Mouse (Mus musculus): Measurements from ENCODE around the gene Selenoo. TPM values are rescaled to one million over a fixed set of nuclear protein-coding genes. Genes with fewer than 3 reads are reported as not detected.

Gene Selenoo
- polyA plus RNA-seq, 1 experiment from 2014 or later: 24.8 TPM

DNA sequence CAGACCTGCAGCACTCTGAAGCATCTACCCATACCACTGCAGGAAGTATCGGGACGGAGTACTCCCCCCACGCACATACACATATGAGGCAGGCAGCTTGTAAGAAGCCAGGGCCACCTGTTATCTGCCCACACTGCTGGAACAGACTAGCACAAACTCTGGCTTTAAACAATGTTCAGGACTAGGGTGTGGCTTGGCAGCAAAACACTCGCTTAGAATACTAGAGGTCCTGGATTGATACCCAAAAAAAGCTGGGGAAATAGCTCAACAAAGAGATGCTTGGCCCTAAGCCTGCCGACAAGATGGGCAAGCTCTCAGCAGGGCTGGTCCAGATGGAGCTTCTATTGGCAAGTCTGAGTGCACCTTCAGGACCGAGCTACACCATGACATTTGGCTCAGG lies 25.3 kb upstream of the Selenoo start:
- no peaks in the 10 kb centered on the region for H3K9me3 ChIP-seq (replicated peaks)
- H3K4me3 ChIP-seq: no peak overlapping the region
- H3K27ac ChIP-seq: no peak overlapping the region
- no peak overlapping the region for H3K4me2 ChIP-seq (replicated peaks)
- WGBS: 76% methylated on average over 6 of the region's 6 CpGs
- peaks cover 62% of the 10 kb centered on the region for H3K27me3 ChIP-seq
- peaks cover 9% of the 10 kb centered on the region; the same call in 1 of the 2 replicates for H3K4me1 ChIP-seq
- no peak for ATAC-seq (ENCODE audit: low FRiP score)
- H3K36me3 ChIP-seq: no peaks in the 10 kb centered on the region
- no peak overlapping the region for H3K9ac ChIP-seq

DNA sequence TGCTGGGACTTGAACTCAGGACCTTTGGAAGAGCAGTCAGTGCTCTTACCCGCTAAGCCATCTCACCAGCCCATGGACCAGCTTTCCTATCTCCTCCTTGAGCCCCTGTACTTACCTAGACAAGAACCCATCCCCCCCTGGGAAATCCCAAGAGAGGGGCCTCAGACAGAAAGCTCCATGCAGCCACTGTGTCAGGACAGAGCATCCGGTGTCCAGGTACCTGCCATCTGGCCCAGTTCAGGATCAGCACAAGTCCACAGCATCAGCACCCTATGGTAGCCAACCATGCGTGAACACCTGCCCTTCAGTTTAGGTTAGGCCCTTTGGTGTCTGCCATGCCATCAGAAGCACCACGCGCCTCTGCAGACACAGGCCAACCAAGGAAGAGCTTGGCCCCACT lies 24.0 kb upstream of the Selenoo start:
- no peak overlapping the region for H3K4me2 ChIP-seq (replicated peaks)
- peaks cover 68% of the 10 kb centered on the region for H3K27me3 ChIP-seq
- H3K27ac ChIP-seq: no peak overlapping the region
- no peaks in the 10 kb centered on the region for H3K9me3 ChIP-seq (replicated peaks)
- WGBS: 91% methylated on average over 5 of the region's 5 CpGs
- peaks cover 6% of the 10 kb centered on the region; the same call in 1 of the 2 replicates for H3K4me1 ChIP-seq
- ATAC-seq (ENCODE audit: low FRiP score): no peak
- H3K9ac ChIP-seq: no peak overlapping the region
- H3K36me3 ChIP-seq: no peaks in the 10 kb centered on the region
- no peak overlapping the region for H3K4me3 ChIP-seq

DNA sequence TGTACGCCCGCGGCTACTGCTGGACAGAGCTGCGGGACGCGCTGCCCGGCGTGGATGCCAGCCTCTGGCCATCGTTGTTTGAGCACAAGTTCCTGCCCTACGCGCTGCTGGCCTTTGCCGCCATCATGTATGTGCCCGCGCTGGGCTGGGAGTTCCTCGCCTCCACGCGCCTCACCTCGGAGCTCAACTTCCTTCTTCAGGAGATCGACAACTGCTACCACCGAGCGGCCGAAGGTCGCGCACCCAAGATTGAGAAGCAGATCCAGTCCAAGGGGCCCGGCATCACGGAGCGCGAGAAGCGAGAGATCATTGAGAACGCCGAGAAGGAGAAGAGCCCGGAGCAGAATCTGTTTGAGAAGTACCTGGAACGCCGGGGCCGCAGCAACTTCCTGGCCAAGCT lies 21.3 kb upstream of the Selenoo start:
- peaks cover 63% of the 10 kb centered on the region for H3K27me3 ChIP-seq
- no peak overlapping the region for H3K27ac ChIP-seq
- no peak overlapping the region for H3K9ac ChIP-seq
- peaks cover 3% of the 10 kb centered on the region; the same call in 1 of the 2 replicates for H3K4me1 ChIP-seq
- 33% methylated on average over 35 of the region's 35 CpGs for WGBS
- H3K9me3 ChIP-seq (replicated peaks): no peaks in the 10 kb centered on the region
- ATAC-seq (ENCODE audit: low FRiP score): no peak
- H3K36me3 ChIP-seq: no peaks in the 10 kb centered on the region
- H3K4me2 ChIP-seq (replicated peaks): peak overlapping the region; percentile 30
- H3K4me3 ChIP-seq: no peak overlapping the region

DNA sequence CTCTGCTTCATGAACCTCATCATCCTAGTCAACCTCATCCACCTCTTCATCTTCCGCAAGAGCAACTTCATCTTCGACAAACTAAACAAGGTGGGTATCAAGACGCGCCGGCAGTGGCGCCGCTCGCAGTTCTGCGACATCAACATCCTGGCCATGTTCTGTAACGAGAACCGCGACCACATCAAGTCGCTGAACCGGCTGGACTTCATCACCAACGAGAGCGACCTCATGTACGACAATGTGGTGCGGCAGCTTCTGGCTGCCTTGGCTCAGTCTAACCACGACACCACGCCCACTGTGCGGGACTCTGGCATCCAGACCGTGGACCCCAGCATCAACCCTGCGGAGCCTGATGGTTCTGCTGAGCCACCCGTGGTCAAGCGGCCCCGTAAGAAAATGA lies 20.7 kb upstream of the Selenoo start:
- peaks cover 3% of the 10 kb centered on the region; the same call in 1 of the 2 replicates for H3K4me1 ChIP-seq
- H3K27ac ChIP-seq: no peak overlapping the region
- no peaks in the 10 kb centered on the region for H3K36me3 ChIP-seq
- H3K4me3 ChIP-seq: no peak overlapping the region
- no peaks in the 10 kb centered on the region for H3K9me3 ChIP-seq (replicated peaks)
- WGBS: 35% methylated on average over 26 of the region's 26 CpGs
- H3K4me2 ChIP-seq (replicated peaks): no peak overlapping the region
- no peak overlapping the region for H3K9ac ChIP-seq
- ATAC-seq (ENCODE audit: low FRiP score): no peak
- H3K27me3 ChIP-seq: peaks cover 63% of the 10 kb centered on the region

DNA sequence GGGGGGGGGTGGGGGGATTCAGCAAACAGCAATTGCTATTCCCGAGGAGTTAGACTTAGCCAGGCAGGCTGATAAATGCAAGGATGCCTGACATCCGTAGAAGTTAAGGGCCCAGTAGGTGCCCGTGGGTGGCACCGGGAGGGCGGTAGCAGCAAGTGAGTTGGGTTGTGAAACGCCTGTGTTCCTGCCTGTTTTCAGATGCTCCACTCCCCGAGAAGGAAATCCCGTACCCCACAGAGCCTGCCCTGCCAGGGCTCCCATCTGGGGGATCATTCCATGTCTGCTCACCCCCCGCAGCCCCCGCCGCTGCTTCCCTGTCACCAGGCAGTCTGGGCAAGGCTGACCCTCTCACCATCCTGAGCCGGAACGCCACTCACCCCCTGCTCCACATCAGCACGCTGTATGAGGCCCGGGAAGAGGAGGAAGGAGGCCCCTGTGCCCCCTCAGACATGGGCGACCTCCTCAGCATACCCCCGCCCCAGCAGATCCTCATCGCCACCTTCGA lies 19.5 kb upstream of the Selenoo start:
- Histone ChIP-seq H3K4me2 (replicated peaks) (no peak overlapping the region), H3K27me3 (peaks cover 63% of the 10 kb centered on the region), H3K4me1 (peaks cover 3% of the 10 kb centered on the region; the same call in 1 of the 2 replicates), H3K9ac (no peak overlapping the region), H3K36me3 (no peaks in the 10 kb centered on the region), H3K4me3 (no peak overlapping the region), H3K27ac (no peak overlapping the region), H3K9me3 (replicated peaks) (no peaks in the 10 kb centered on the region)
- ATAC-seq (ENCODE audit: low FRiP score): no peak
- WGBS: 75% methylated on average over 19 of the region's 19 CpGs

DNA sequence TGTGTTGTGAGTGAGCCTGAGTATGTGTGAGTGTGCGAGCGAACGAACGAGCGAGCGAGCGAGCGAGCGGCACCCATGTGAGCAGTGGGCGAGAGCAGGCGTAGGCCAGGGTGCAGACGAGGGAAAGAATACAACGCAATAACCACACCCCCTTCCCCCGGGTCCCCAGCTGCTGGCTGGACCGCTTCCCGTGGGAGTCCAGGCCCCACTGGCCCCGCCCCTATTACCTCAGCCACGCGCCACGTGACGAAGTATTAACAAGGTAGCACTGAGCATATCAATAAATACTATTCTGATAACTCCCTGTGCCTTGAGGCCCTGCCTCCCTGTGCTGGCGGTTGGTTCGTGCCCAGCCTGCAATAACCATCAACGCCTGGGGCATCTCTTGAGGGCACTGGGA lies 18.3 kb upstream of the Selenoo start:
- H3K27me3 ChIP-seq: peaks cover 57% of the 10 kb centered on the region
- peaks cover 13% of the 10 kb centered on the region for H3K4me1 ChIP-seq
- H3K36me3 ChIP-seq: no peaks in the 10 kb centered on the region
- H3K9ac ChIP-seq: no peak overlapping the region
- no peak overlapping the region for H3K27ac ChIP-seq
- no peaks in the 10 kb centered on the region for H3K9me3 ChIP-seq (replicated peaks)
- no peak overlapping the region for H3K4me3 ChIP-seq
- 74% methylated on average over 24 of the region's 24 CpGs for WGBS
- H3K4me2 ChIP-seq (replicated peaks): no peak overlapping the region
- no peak for ATAC-seq (ENCODE audit: low FRiP score)

DNA sequence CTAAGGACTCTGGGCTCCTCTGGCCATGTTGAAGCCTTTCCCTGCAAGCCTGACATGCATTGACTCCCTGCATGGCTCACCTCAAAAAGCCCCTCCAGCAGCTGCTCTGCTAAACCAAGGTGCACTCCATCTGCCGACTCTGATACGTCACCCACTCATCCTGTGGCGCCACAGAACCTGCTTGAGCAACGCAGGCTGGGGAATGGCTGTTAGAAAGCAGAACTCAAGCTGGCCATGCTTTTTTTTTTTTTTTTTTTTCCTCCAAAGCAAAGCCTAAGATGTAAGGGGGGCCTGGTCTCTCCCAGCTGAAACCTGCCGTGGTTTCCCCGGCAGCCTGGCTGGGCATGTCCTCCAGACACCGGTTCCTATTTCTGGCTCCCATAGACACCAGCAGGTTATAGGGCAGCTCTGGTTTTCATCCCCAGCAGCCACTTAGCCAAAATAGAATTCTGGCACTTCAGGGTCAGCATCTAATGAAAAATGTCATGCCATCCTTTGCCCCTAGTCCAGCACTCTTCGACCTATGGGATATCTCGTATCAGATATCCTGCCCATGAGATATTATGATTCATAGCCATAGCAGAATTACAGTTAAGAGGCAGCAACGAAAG lies 14.8 kb upstream of the Selenoo start:
- Histone ChIP-seq H3K27ac (no peak overlapping the region), H3K4me2 (replicated peaks) (no peak overlapping the region), H3K36me3 (no peaks in the 10 kb centered on the region), H3K9ac (peak overlapping the region; percentile 94), H3K4me3 (no peak overlapping the region), H3K27me3 (peaks cover 22% of the 10 kb centered on the region), H3K4me1 (peaks cover 32% of the 10 kb centered on the region), H3K9me3 (replicated peaks) (no peaks in the 10 kb centered on the region)
- WGBS: 83% methylated on average over 10 of the region's 10 CpGs
- ATAC-seq (ENCODE audit: low FRiP score): no peak

DNA sequence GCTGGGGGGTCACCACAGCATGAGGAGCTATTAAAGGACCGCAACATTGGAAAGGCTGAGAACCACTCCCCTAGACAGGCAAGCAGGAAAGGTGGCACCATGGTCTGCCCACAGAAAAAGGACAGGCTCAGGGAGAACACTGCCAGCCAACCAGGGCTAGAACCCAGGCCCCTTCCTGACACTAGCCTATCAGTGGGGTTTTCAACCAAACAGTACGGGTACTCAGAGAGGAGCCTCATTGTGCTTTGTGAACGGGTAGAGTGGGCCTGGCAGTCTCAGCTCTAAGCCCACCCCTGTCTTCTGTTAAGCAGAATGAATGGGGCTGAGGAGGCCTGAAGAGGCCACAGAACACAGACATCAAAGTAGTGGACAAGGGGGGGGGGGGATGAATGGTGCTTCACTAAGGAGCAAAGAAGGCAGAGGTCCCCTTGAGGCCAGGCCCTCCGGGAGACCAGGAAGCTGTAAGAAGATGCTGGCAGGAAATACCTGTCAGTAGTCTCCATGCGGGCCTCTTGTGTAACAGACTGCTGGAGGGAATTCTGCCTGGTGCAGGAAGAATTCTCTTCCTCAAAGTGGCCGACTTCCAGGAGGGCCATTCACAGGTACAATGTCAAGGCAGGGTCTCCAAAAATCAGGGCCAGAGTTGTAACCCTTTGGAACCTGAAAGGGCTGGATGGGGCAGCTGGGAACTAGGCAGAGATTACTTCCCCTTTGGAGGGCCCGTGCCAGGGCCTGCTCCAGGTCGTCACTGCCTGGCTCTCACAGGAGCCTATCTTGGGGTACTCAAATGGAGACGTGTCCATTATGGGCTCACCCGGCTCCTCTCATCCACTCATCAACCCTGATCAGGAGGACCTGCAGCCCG lies 14.0 kb upstream of the Selenoo start, which contains the start of gene Trabd:
Trabd (plus strand) TSS at position 512 of the 865 bp plus-strand sequence.
- H3K36me3 ChIP-seq: peaks cover under 1% of the 10 kb centered on the region; the same call in 1 of the 2 replicates
- peak within 1 kb of the TSS; percentile 89 for H3K27ac ChIP-seq
- H3K4me2 ChIP-seq (replicated peaks): peak within 1 kb of the TSS; percentile 78
- H3K9ac ChIP-seq: peak within 1 kb of the TSS; percentile 94
- H3K27me3 ChIP-seq: peaks cover 14% of the 10 kb centered on the region
- WGBS: 19% methylated on average over 11 of the region's 11 CpGs
- H3K4me1 ChIP-seq: peaks cover 32% of the 10 kb centered on the region
- no peak; the same call in 1 of the 2 replicates for ATAC-seq (ENCODE audit: low FRiP score)
- no peaks in the 10 kb centered on the region for H3K9me3 ChIP-seq (replicated peaks)
- peak within 1 kb of the TSS; percentile 91 for H3K4me3 ChIP-seq

DNA sequence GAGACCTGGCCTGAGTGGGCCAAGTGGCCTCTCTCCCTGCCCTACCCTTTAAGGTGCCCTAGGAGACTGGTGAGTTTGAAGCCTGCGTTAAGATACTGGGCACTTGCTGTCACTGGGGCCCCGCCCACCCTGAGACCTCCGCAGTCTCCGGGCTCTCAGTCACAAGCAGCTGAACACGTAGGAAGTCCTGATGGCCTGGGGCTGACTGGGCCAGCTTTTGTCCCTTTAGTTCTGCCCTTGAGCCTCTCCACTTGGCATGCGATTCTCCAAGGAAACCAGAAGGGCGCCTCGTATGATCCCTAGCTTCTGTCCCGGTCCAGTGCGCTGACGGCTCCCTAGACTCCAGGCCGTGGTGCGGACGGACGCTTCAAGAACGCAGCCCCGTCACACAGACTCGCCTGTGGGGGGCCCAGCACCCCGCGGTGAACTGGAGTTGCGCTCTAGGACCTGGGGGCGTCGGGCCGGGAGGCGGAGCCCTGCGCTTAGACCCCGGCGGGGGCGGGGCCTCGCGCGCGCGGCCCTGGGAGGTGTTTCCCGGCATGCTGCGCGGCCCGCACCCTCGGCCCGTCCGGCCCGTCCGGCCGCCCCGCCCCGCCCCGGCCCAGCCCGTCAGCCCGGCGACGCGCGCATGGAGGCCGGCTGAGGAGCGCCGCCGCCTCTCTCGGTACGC lies 13.3 kb upstream of the Selenoo start:
- Histone ChIP-seq H3K4me2 (replicated peaks) (peak overlapping the region; percentile 78), H3K9ac (peak overlapping the region; percentile 94), H3K9me3 (replicated peaks) (no peaks in the 10 kb centered on the region), H3K36me3 (peaks cover 6% of the 10 kb centered on the region), H3K27ac (peak overlapping the region; percentile 89), H3K4me1 (peaks cover 32% of the 10 kb centered on the region), H3K4me3 (peak overlapping the region; percentile 91), H3K27me3 (peaks cover 7% of the 10 kb centered on the region)
- under 1% methylated on average over 52 of the region's 59 CpGs for WGBS
- peak; percentile 92 for ATAC-seq (ENCODE audit: low FRiP score)

DNA sequence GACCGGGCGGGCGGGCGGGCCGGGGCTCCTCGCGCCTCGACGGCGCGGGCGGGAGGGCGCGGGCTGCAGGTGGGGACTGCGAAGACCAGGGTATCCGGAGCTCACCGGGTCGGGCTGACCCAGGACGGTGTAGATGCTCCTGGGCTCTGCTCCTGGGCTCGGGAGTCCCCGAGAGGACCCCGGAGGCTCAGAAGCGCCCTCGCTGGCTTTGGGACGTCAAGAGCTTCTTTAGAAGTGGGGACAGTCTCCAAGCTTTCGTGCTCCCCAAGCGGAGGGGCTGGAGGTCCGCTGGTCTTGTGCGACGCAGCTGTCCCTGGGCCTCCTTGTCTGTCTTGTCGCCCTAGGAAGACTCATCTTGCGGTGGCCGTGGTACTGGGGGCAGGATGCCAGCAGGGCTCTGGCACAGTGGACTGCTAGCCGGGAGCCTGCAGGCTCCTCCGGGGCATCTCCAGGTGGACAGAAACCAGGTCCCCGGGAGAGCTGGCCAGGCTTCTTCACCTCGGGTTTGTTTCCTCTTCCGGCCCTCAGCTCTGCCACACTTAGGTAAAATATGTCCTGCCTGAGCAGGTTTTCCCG lies 12.6 kb upstream of the Selenoo start:
- H3K4me3 ChIP-seq: peak overlapping the region; percentile 91
- H3K9me3 ChIP-seq (replicated peaks): no peaks in the 10 kb centered on the region
- H3K4me2 ChIP-seq (replicated peaks): peak overlapping the region; percentile 78
- H3K36me3 ChIP-seq: peaks cover 12% of the 10 kb centered on the region
- H3K27me3 ChIP-seq: peaks cover 3% of the 10 kb centered on the region; the same call in 1 of the 2 replicates
- H3K4me1 ChIP-seq: peaks cover 32% of the 10 kb centered on the region
- ATAC-seq (ENCODE audit: low FRiP score): peak; percentile 68
- under 1% methylated on average over 35 of the region's 39 CpGs for WGBS
- peak overlapping the region; percentile 94 for H3K9ac ChIP-seq
- H3K27ac ChIP-seq: peak overlapping the region; percentile 89

DNA sequence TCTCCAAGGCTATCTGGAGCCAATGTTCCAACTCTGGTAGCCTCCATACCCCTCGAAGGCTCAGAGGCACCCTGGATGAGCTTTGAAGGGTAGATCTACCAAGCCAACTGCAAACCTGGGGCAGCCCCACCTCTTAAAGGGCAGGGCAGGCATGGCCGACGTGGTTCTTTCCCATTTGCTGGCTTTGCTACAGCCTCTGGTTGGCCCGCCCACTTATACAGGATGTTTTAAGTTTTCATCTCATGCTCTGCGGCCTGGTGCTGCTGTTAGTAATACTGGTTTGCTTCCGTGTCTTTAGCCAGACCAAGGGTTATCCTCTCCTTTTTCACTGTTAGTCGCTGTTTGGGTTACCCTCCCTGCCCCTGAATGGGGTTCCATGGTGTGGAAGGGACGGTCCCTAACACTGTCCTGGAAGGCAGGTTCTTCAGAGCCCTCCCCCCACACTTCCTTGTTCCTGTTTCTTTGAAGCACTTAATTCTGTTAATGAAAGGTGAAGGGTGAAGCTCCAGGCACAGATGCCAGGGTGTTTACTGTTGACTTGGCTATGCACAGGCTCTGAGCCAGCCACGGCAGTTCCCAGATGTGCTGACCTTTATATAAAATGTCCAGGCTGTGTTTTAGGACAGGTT lies 10.6 kb upstream of the Selenoo start:
- ATAC-seq (ENCODE audit: low FRiP score): no peak

More for the DNA sequence above, 10.6 kb upstream of the Selenoo start:
- WGBS: 80% methylated on average over 9 of the region's 9 CpGs
- peaks cover 32% of the 10 kb centered on the region for H3K4me1 ChIP-seq
- H3K4me2 ChIP-seq (replicated peaks): peak overlapping the region; percentile 78; the same call in 1 of the 2 replicates
- peak overlapping the region; percentile 19 for H3K9ac ChIP-seq
- no peak overlapping the region for H3K4me3 ChIP-seq
- H3K27me3 ChIP-seq: no peaks in the 10 kb centered on the region
- no peaks in the 10 kb centered on the region for H3K9me3 ChIP-seq (replicated peaks)
- H3K36me3 ChIP-seq: peaks cover 33% of the 10 kb centered on the region
- H3K27ac ChIP-seq: no peak overlapping the region
